In genomic region chr4:46736910-46737511, GRCm38 (mm10) we compare ENCODE assay signal across 12 mouse cellular contexts.
A peak's percentile ranks its signal among the peaks of the same experiment; 100 is the strongest.
DNase-seq lines count a peak whose midpoint lies in the region; ATAC-seq lines count a peak whose summit lies in the region.
"Had no signal": no experiment of that assay in that cellular context is flagged by ENCODE, and none has a peak within 500 bp of the region (broad histone marks: within the 10 kb centered on the region; RNA-seq: fewer than 3 reads in every experiment).

No protein-coding gene starts in this region.

- no peaks in the 10 kb centered on the region for H3K36me3 ChIP-seq in hindbrain, embryonic 14.5 days (replicated peaks; ENCODE audit: control insufficient read depth, insufficient read depth)
- H3K36me3 ChIP-seq: forebrain, embryonic 15.5 days had no signal

- no peak for DNase-seq in frontal cortex, adult 2 months (ENCODE audit: extremely low spot score in 1 of 2, low spot score in 1 of 2)
- peak; percentile 24 for DNase-seq in ES-CJ7 (ENCODE audit: low read depth, low spot score)
- peak; percentile 53 to 67 for DNase-seq in cerebellum, adult 18-20 months
- DNase-seq in hindbrain, embryonic 14.5 days (ENCODE audit: low spot score), result no peak
- DNase-seq in lung, postnatal 36 days, result no peak
- DNase-seq in embryo, embryonic 10 days (ENCODE audit: low spot score), result no peak
- no peak for DNase-seq in heart, postnatal 36 days
- DNase-seq: heart, adult 18-20 months; kidney, postnatal 10 days; lung, postnatal 4 days had no signal

- 31% methylated on average over 9 of the region's 9 CpGs for WGBS in hindbrain, embryonic 14.5 days

- no peak overlapping the region for H3K9ac ChIP-seq in hindbrain, embryonic 14.5 days
- H3K9ac ChIP-seq: forebrain, embryonic 15.5 days had no signal

- H3K27ac ChIP-seq in hindbrain, embryonic 14.5 days, result 0 out of 2 replicates have a peak overlapping the region, but pooled peaks have one; percentile 49
- H3K27ac ChIP-seq: forebrain, embryonic 15.5 days had no signal

- H3K4me2 ChIP-seq in hindbrain, embryonic 14.5 days (replicated peaks), result no peak overlapping the region
- H3K4me2 ChIP-seq: forebrain, embryonic 15.5 days had no signal

- peak; percentile 47 for ATAC-seq in frontal cortex, adult (ENCODE audit: low TSS enrichment)
- peak; percentile 41; the same call in 1 of the 2 replicates for ATAC-seq in hindbrain, embryonic 14.5 days (ENCODE audit: low FRiP score)
- ATAC-seq: forebrain, embryonic 15.5 days had no signal

- intact Hi-C loops in heart, postnatal 36 days (cut with DNase I), result no loop called here

- peaks cover 25% of the 10 kb centered on the region for H3K4me1 ChIP-seq in hindbrain, embryonic 14.5 days (replicated peaks; ENCODE audit: control insufficient read depth, insufficient read depth, low read length)
- H3K4me1 ChIP-seq: forebrain, embryonic 15.5 days had no signal

- no peak overlapping the region for H3K4me3 ChIP-seq in hindbrain, embryonic 14.5 days (replicated peaks; ENCODE audit: low read length)
- H3K4me3 ChIP-seq: forebrain, embryonic 15.5 days had no signal

- no peaks in the 10 kb centered on the region for H3K9me3 ChIP-seq in hindbrain, embryonic 14.5 days (ENCODE audit: control insufficient read depth, low read length)
- H3K9me3 ChIP-seq: forebrain, embryonic 15.5 days had no signal

- H3K27me3 ChIP-seq in hindbrain, embryonic 14.5 days (ENCODE audit: control insufficient read depth, insufficient read depth, low read length), result no peaks in the 10 kb centered on the region
- H3K27me3 ChIP-seq: forebrain, embryonic 15.5 days had no signal

Comparison
In these comparisons a context has a peak if more than half of its experiments do, and no peak if none do; other contexts are left out.
1. DNase-seq: peak in ES-CJ7 (single experiment) and cerebellum, adult 18-20 months (2 of 2); none in frontal cortex, adult 2 months (0 of 2), hindbrain, embryonic 14.5 days (single experiment), lung, postnatal 36 days (single experiment), embryo, embryonic 10 days (single experiment) and heart, postnatal 36 days (0 of 2).